Mouse (Mus musculus) embryonic facial prominence, embryonic 14.5 days (tissue): ENCODE data around the gene AC141477.1. TPM values are rescaled to one million over a fixed set of nuclear protein-coding genes. Genes with fewer than 3 reads are reported as not detected.
A peak's percentile ranks its signal among the peaks of the same experiment; 100 is the strongest.

Experiments used
- ATAC-seq: fragments of 200-750 bp; cut with Nextera tagmentation; 2 replicates; pipeline ENCODE4 v1.8.0; 2017; ENCODE audit warnings: low read depth, moderate number of reproducible peaks, moderate TSS enrichment
- DNase-seq: peaks from one replicate; pipeline ENCODE4 v3.0.0-alpha.2; 2015; ENCODE audit warnings: low spot score
- H3K27ac ChIP-seq: fragments of 300-500 bp; sonication (generic); replicated peaks from 2 replicates; pipeline ENCODE4 v1.5.1; 2014; ENCODE audit warnings: low read depth, mild to moderate bottlenecking, low read length, moderate library complexity
- H3K27me3 ChIP-seq: fragments of 300-500 bp; sonication (generic); replicated peaks from 2 replicates; pipeline ENCODE4 v1.6.1; 2014; ENCODE audit warnings: low read length; ENCODE audit not compliant: control insufficient read depth, insufficient read depth
- H3K36me3 ChIP-seq: fragments of 300-500 bp; sonication (generic); 2 replicates; pipeline ENCODE4 v1.6.1; 2014; ENCODE audit warnings: low read length, mixed read lengths; ENCODE audit not compliant: control insufficient read depth, insufficient read depth
- H3K4me1 ChIP-seq: fragments of 300-500 bp; sonication (generic); 2 replicates; pipeline ENCODE4 v1.6.1; 2014; ENCODE audit warnings: antibody characterized with exemption, low read length; ENCODE audit not compliant: control insufficient read depth, insufficient read depth
- H3K4me2 ChIP-seq: fragments of 300-500 bp; sonication (generic); 2 replicates; pipeline ENCODE4 v1.6.1; 2014; ENCODE audit warnings: low read depth, mild to moderate bottlenecking, low read length, moderate library complexity, mixed read lengths
- H3K4me3 ChIP-seq: fragments of 300-500 bp; sonication (generic); 2 replicates; pipeline ENCODE4 v1.5.1; 2014; ENCODE audit warnings: low read depth, mild to moderate bottlenecking, low read length
- H3K9ac ChIP-seq: fragments of 300-500 bp; sonication (generic); 2 replicates; pipeline ENCODE4 v1.6.1; 2014; ENCODE audit warnings: low read depth, mild to moderate bottlenecking, low read length, moderate library complexity, mixed read lengths
- H3K9me3 ChIP-seq: fragments of 300-500 bp; sonication (generic); 2 replicates; pipeline ENCODE4 v1.6.1; 2016; ENCODE audit warnings: low read length; ENCODE audit not compliant: control insufficient read depth
- WGBS: fragments of 180-500 bp; shearing (Covaris S2); extraction: QIAGEN DNeasy Blood & Tissue Kit; methylation state at CpG from one replicate; pipeline ENCODE4 v1.1.7; 2014; 5-methylcytosine and 5-hydroxymethylcytosine counted together
- polyA plus RNA-seq: library from polyadenylated mRNA; unstranded; fragments of >200 nt; fragmentation: Nextera tagmentation; extraction: Ambion mirVana; gene quantifications from 2 replicates; pipeline ENCODE4 v1.2.1, GENCODE M21; 2014

The AC141477.1 gene
- polyA plus RNA-seq, 1 experiment from 2014 or later, result not detected

- Histone ChIP-seq H3K9ac (no peak overlapping the region), H3K4me2 (no peak overlapping the region), H3K27ac (no peak overlapping the region), H3K27me3 (no peaks in the 10 kb centered on the region), H3K36me3 (peaks cover 49% of the 10 kb centered on the region), H3K4me3 (no peak overlapping the region), H3K9me3 (no peaks in the 10 kb centered on the region), H3K4me1 (peaks cover 5% of the 10 kb centered on the region; the same call in 1 of the 2 replicates)
- DNase-seq, result no peak
- ATAC-seq, result no peak
- WGBS, result 93% methylated on average over 9 of the region's 9 CpGs
These were observed 945 bp downstream of the AC141477.1 start for GRCm38 (mm10) chr10:76439107-76439890.

GRCm38 (mm10) chr10:76433925-76434324 is 6.3 kb downstream of the AC141477.1 start:
- ATAC-seq (no peak), DNase-seq (no peak)
- Histone ChIP-seq H3K27ac (no peak overlapping the region), H3K4me2 (no peak overlapping the region), H3K4me1 (no peaks in the 10 kb centered on the region), H3K36me3 (peaks cover 94% of the 10 kb centered on the region), H3K27me3 (no peaks in the 10 kb centered on the region), H3K9me3 (no peaks in the 10 kb centered on the region), H3K9ac (no peak overlapping the region), H3K4me3 (no peak overlapping the region)
- 91% methylated on average over 11 of the region's 11 CpGs for WGBS

GRCm38 (mm10) chr10:76425674-76426073 is 14.6 kb downstream of the AC141477.1 start:
- Histone ChIP-seq H3K9me3 (no peaks in the 10 kb centered on the region), H3K4me1 (no peaks in the 10 kb centered on the region), H3K36me3 (peaks cover 98% of the 10 kb centered on the region), H3K4me2 (no peak overlapping the region), H3K9ac (no peak overlapping the region), H3K27ac (no peak overlapping the region), H3K4me3 (no peak overlapping the region), H3K27me3 (no peaks in the 10 kb centered on the region)
- ATAC-seq (no peak), DNase-seq (no peak)
- 96% methylated on average over 7 of the region's 7 CpGs for WGBS

GRCm38 (mm10) chr10:76416811-76417210 is 23.4 kb downstream of the AC141477.1 start:
- H3K27ac ChIP-seq, result 0 out of 2 replicates have a peak overlapping the region, but pooled peaks have one; percentile 6
- DNase-seq (peak; percentile 12), ATAC-seq (no peak)
- no peak overlapping the region for H3K9ac ChIP-seq
- H3K4me3 ChIP-seq, result no peak overlapping the region
- H3K4me1 ChIP-seq, result no peaks in the 10 kb centered on the region
- H3K9me3 ChIP-seq, result no peaks in the 10 kb centered on the region
- H3K36me3 ChIP-seq, result peaks cover 89% of the 10 kb centered on the region
- H3K27me3 ChIP-seq, result no peaks in the 10 kb centered on the region
- no peak overlapping the region for H3K4me2 ChIP-seq
- 90% methylated on average over 12 of the region's 12 CpGs for WGBS

- no peak overlapping the region for H3K4me3 ChIP-seq
These were observed 31.7 kb downstream of the AC141477.1 start for GRCm38 (mm10) chr10:76408520-76408919.

GRCm38 (mm10) chr10:76392596-76392995 is 47.6 kb downstream of the AC141477.1 start:
- Histone ChIP-seq H3K4me2 (no peak overlapping the region), H3K4me3 (no peak overlapping the region), H3K27ac (no peak overlapping the region), H3K36me3 (peaks cover 66% of the 10 kb centered on the region), H3K4me1 (no peaks in the 10 kb centered on the region), H3K27me3 (no peaks in the 10 kb centered on the region), H3K9ac (no peak overlapping the region), H3K9me3 (no peaks in the 10 kb centered on the region)
- DNase-seq (no peak), ATAC-seq (no peak)
- 92% methylated on average over 11 of the region's 12 CpGs for WGBS

More at GRCm38 (mm10) chr10:76408520-76408919, 31.7 kb downstream of the AC141477.1 start:
- WGBS, result 92% methylated on average over 10 of the region's 10 CpGs
- Histone ChIP-seq H3K27ac (no peak overlapping the region), H3K4me2 (no peak overlapping the region), H3K27me3 (no peaks in the 10 kb centered on the region), H3K36me3 (peaks cover 85% of the 10 kb centered on the region), H3K4me1 (no peaks in the 10 kb centered on the region), H3K9ac (no peak overlapping the region), H3K9me3 (no peaks in the 10 kb centered on the region)
- no peak for DNase-seq
- no peak for ATAC-seq

- Histone ChIP-seq H3K27me3 (no peaks in the 10 kb centered on the region), H3K36me3 (peaks cover 67% of the 10 kb centered on the region), H3K4me1 (no peaks in the 10 kb centered on the region), H3K9me3 (no peaks in the 10 kb centered on the region), H3K9ac (no peak overlapping the region), H3K27ac (no peak overlapping the region), H3K4me3 (no peak overlapping the region), H3K4me2 (no peak overlapping the region)
- DNase-seq, result peak; percentile 9
- no peak for ATAC-seq
- WGBS, result 86% methylated on average over 9 of the region's 9 CpGs
These were observed 48.5 kb downstream of the AC141477.1 start for GRCm38 (mm10) chr10:76391786-76392185.

GRCm38 (mm10) chr10:76391166-76391565 is 49.1 kb downstream of the AC141477.1 start:
- Histone ChIP-seq H3K36me3 (peaks cover 68% of the 10 kb centered on the region), H3K4me1 (no peaks in the 10 kb centered on the region), H3K9ac (no peak overlapping the region), H3K4me3 (no peak overlapping the region), H3K9me3 (no peaks in the 10 kb centered on the region), H3K4me2 (no peak overlapping the region), H3K27ac (no peak overlapping the region), H3K27me3 (no peaks in the 10 kb centered on the region)
- 98% methylated on average over 9 of the region's 9 CpGs for WGBS
- DNase-seq (no peak), ATAC-seq (no peak)
